Mouse (Mus musculus) limb, embryonic 14.5 days (tissue): ENCODE data around the gene Unc93b1. TPM values are rescaled to one million over a fixed set of nuclear protein-coding genes. Genes with fewer than 3 reads are reported as not detected.

Source experiments
- ATAC-seq: fragments of 200-750 bp; cut with Nextera tagmentation; 2 replicates; pipeline ENCODE4 v1.8.0; 2017; ENCODE audit warnings: low read depth, moderate number of reproducible peaks, moderate TSS enrichment; ENCODE audit not compliant: low FRiP score
- DNase-seq: peaks from one replicate; pipeline ENCODE4 v3.0.0-alpha.2; 2015; ENCODE audit warnings: low spot score
- H3K27ac ChIP-seq: fragments of 300-500 bp; sonication (generic); replicated peaks from 2 replicates; pipeline ENCODE4 v1.5.1; 2014; ENCODE audit warnings: low read depth, mild to moderate bottlenecking, low read length, moderate library complexity, mixed read lengths
- H3K27me3 ChIP-seq: fragments of 300-500 bp; sonication (generic); 2 replicates; pipeline ENCODE4 v1.6.1; 2014; ENCODE audit warnings: low read length, mixed read lengths; ENCODE audit not compliant: control insufficient read depth, insufficient read depth
- H3K36me3 ChIP-seq: fragments of 300-500 bp; sonication (generic); 2 replicates; pipeline ENCODE4 v1.6.1; 2014; ENCODE audit warnings: mild to moderate bottlenecking, low read length, moderate library complexity, mixed read lengths; ENCODE audit not compliant: control insufficient read depth, insufficient read depth
- H3K4me1 ChIP-seq: fragments of 300-500 bp; sonication (generic); 2 replicates; pipeline ENCODE4 v1.6.1; 2014; ENCODE audit warnings: antibody characterized with exemption, low read length, mixed read lengths; ENCODE audit not compliant: control insufficient read depth, insufficient read depth
- H3K4me2 ChIP-seq: fragments of 300-500 bp; sonication (generic); replicated peaks from 2 replicates; pipeline ENCODE4 v1.6.1; 2014; ENCODE audit warnings: low read depth, mild to moderate bottlenecking, low read length, moderate library complexity; ENCODE audit not compliant: severe bottlenecking
- H3K4me3 ChIP-seq: fragments of 300-500 bp; sonication (generic); replicated peaks from 2 replicates; pipeline ENCODE4 v1.5.1; 2014; ENCODE audit warnings: low read length
- H3K9ac ChIP-seq: fragments of 300-500 bp; sonication (generic); 2 replicates; pipeline ENCODE4 v1.6.1; 2014; ENCODE audit warnings: mild to moderate bottlenecking, low read depth, low read length, moderate library complexity; ENCODE audit not compliant: severe bottlenecking
- H3K9me3 ChIP-seq: fragments of 300-500 bp; sonication (generic); 2 replicates; pipeline ENCODE4 v1.6.1; 2016; ENCODE audit warnings: low read length; ENCODE audit not compliant: control insufficient read depth
- POLR2A ChIP-seq: fragments of 200-500 bp; IDR thresholded peaks from 2 replicates; pipeline ENCODE4 v1.8.0; 2012; ENCODE audit warnings: inconsistent platforms, mild to moderate bottlenecking, moderate library complexity, borderline replicate concordance; ENCODE audit not compliant: insufficient read depth, insufficient read length; ENCODE audit errors: extremely low read depth
- WGBS: fragments of 180-500 bp; shearing (Covaris S2); extraction: QIAGEN DNeasy Blood & Tissue Kit; methylation state at CpG from one replicate; pipeline ENCODE4 v1.1.7; 2014; 5-methylcytosine and 5-hydroxymethylcytosine counted together
- polyA plus RNA-seq, 2 experiments: library from polyadenylated mRNA; depleted of rRNA in 1 of 2; stranded (reverse) in 1 of 2; unstranded in 1 of 2; fragments of >200 nt; fragmentation: Nextera tagmentation in 1 of 2; extraction: Ambion mirVana in 1 of 2; gene quantifications; 2 replicates each; pipeline versions ENCODE4 v1.2.1 to v1.2.3; 2012 to 2014

The Unc93b1 gene
- polyA plus RNA-seq, 2 experiments: 23.3 to 33.3 TPM

DNA sequence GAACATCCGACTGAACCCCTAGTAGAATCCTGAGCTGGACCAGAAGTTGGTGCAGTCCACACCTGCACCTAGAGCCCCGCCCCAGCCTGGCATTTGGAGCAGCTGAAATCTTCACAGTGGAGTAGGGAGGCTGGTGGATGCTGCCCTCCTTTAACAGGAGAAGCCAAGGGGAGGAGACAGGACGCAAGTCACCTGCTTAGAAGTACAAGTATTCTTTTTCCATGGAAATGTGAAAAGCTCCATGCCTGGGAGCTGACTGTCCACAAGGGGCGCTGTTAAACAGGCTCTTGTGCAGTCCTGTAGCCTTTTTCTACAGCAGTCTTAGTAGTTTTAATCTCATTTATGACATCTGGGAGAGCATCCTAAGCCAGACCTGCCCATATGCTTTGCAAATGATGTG lies 53.8 kb downstream of the Unc93b1 start:
- no peaks in the 10 kb centered on the region for H3K36me3 ChIP-seq
- no peak for TF ChIP-seq POLR2A
- peaks cover 4% of the 10 kb centered on the region; the same call in 1 of the 2 replicates for H3K9me3 ChIP-seq
- no peak overlapping the region for H3K4me2 ChIP-seq
- WGBS: 96% methylated on average over 4 of the region's 4 CpGs
- H3K27ac ChIP-seq: no peak overlapping the region
- H3K9ac ChIP-seq: no peak overlapping the region
- no peak overlapping the region for H3K4me3 ChIP-seq
- ATAC-seq (no peak), DNase-seq (no peak)
- peaks cover 13% of the 10 kb centered on the region for H3K4me1 ChIP-seq
- no peaks in the 10 kb centered on the region for H3K27me3 ChIP-seq

DNA sequence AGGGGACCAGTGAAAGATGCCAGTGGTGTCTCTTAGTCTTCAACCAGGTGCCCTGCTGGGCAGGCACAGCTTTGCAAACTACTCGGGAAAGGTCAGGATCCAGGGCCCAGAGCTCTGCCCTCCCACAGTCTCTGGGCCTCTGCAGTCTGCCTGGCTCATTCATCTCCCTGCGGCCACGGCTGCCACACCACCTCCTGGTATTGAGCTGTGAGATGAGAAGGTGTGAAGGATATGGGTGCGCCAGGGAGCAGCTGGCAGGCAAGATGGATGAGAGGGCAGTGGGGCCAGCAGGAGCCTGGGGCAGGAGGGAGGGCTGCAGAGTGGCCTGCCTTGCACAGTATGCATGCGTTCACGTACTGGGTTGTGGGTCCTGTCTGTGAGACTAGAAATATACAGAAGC lies 55.8 kb downstream of the Unc93b1 start:
- Histone ChIP-seq H3K9me3 (peaks cover 4% of the 10 kb centered on the region; the same call in 1 of the 2 replicates), H3K4me2 (no peak overlapping the region), H3K9ac (no peak overlapping the region), H3K4me3 (no peak overlapping the region), H3K36me3 (no peaks in the 10 kb centered on the region), H3K27ac (no peak overlapping the region), H3K27me3 (no peaks in the 10 kb centered on the region), H3K4me1 (peaks cover 13% of the 10 kb centered on the region)
- 20% methylated on average over 6 of the region's 6 CpGs for WGBS
- no peak for DNase-seq
- no peak for ATAC-seq
- TF ChIP-seq POLR2A: no peak

DNA sequence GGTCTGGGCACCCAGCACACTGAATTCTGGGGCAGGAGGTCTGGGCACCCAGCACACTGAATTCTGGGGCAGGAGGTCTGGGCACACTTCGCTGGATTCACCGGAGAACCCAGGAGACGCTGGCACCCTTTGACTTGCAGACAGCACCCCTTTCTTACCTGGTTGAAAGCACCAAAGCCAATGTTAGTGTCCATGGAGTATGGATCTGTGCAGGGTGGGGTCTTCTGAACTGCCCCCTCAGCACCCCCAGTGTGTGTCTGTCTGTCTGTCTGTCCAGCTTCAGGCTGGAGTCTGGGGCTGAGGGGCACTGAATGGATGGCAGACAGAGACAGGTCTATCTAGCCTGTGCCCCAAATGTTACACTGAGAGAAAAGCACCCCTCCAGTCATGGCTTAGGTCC lies 56.6 kb downstream of the Unc93b1 start:
- WGBS: 94% methylated on average over 3 of the region's 3 CpGs
- Histone ChIP-seq H3K4me2 (no peak overlapping the region), H3K9me3 (peaks cover 4% of the 10 kb centered on the region; the same call in 1 of the 2 replicates), H3K4me3 (no peak overlapping the region), H3K27ac (no peak overlapping the region), H3K4me1 (peaks cover 5% of the 10 kb centered on the region), H3K27me3 (no peaks in the 10 kb centered on the region), H3K9ac (no peak overlapping the region), H3K36me3 (no peaks in the 10 kb centered on the region)
- TF ChIP-seq POLR2A: no peak
- ATAC-seq (no peak), DNase-seq (no peak)

DNA sequence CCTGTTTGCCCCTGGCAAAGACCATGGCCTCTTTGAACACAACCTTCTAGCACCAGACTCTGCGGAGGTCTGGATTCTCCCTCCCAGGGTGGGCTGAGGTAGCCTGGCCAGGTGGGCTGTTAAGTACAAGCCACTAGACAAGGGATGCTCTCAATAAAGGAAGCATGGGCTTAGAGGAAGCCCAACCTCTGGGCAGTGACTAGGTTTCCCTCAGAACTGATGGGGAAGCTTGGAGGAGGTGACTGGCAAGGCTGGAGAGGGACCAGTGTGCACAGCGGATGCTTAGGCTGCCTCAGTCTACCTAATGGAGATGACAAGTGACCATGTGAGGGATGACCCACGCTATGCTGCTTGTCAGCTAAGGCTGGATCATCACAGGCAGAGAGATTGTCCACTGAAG lies 57.0 kb downstream of the Unc93b1 start:
- no peak for TF ChIP-seq POLR2A
- Histone ChIP-seq H3K27ac (no peak overlapping the region), H3K36me3 (no peaks in the 10 kb centered on the region), H3K9me3 (peaks cover 4% of the 10 kb centered on the region; the same call in 1 of the 2 replicates), H3K4me2 (no peak overlapping the region), H3K4me3 (no peak overlapping the region), H3K27me3 (no peaks in the 10 kb centered on the region), H3K9ac (no peak overlapping the region), H3K4me1 (peaks cover 1% of the 10 kb centered on the region)
- ATAC-seq (no peak), DNase-seq (no peak)
- 76% methylated on average over 3 of the region's 3 CpGs for WGBS

DNA sequence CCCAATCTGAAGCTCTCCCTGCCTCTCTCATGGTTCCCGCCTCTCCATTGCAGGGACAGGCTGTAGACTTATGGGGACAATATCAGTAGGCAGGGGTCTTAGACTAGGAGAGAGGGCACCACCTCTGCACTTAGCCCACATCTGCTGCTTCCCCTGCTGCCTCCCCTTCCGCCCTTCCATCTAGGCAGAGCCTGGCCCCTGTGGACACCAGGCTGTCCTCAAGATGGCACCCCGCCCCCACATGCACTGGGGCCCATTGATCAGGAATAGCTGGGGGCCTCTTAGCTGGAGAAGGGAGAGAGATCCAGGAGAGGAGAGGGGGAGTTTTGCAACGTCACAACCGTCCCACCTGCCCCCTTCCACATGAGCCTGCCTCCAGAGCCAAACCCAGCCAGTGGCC lies 57.4 kb downstream of the Unc93b1 start, which contains the start of gene Tbx10:
TSS of gene Tbx10 (plus strand) at position 337 of the 400 bp plus-strand sequence.
- DNase-seq (no peak), ATAC-seq (no peak)
- H3K4me3 ChIP-seq: no peak within 1 kb of the TSS
- no peaks in the 10 kb centered on the region for H3K4me1 ChIP-seq
- WGBS: 48% methylated on average over 5 of the region's 5 CpGs
- no peak within 1 kb of the TSS for H3K4me2 ChIP-seq
- no peak within 1 kb of the TSS for H3K9ac ChIP-seq
- H3K9me3 ChIP-seq: peaks cover 4% of the 10 kb centered on the region; the same call in 1 of the 2 replicates
- H3K27ac ChIP-seq: no peak within 1 kb of the TSS
- TF ChIP-seq POLR2A: no peak
- no peaks in the 10 kb centered on the region for H3K36me3 ChIP-seq
- no peaks in the 10 kb centered on the region for H3K27me3 ChIP-seq

DNA sequence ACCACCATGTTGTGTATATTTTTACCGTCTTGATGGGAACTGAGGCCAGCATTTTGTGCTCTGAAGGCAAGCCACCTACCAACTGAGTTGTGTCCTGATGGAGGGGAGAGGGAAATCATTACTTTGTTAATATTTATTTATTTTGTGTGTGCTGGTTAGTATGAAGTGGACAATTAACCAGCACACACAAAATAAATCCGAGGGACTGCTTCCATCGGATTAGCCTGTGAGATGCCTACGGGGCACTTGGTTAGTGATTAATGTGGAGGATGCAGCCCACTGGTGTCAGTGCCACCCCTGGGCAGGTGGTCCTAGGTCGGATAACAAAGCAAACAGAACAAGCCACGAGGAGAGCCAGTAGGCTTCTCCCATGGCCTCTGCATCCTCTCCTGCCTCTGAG lies 59.9 kb downstream of the Unc93b1 start:
- 74% methylated on average over 6 of the region's 6 CpGs for WGBS
- H3K4me3 ChIP-seq: no peak overlapping the region
- H3K4me2 ChIP-seq: no peak overlapping the region
- ATAC-seq: no peak
- no peaks in the 10 kb centered on the region for H3K36me3 ChIP-seq
- H3K27ac ChIP-seq: no peak overlapping the region
- DNase-seq: no peak
- TF ChIP-seq POLR2A: no peak
- H3K4me1 ChIP-seq: peaks cover 4% of the 10 kb centered on the region; the same call in 1 of the 2 replicates
- H3K27me3 ChIP-seq: no peaks in the 10 kb centered on the region
- H3K9ac ChIP-seq: no peak overlapping the region
- H3K9me3 ChIP-seq: no peaks in the 10 kb centered on the region
